Mouse (Mus musculus): ENCODE results near the gene Slfn9. TPM values are rescaled to one million over a fixed set of nuclear protein-coding genes. Genes with fewer than 3 reads are reported as not detected.
"Not testable (repeated sequence)": the region's sequence is repeated elsewhere in the genome, so short reads cannot be mapped to it uniquely, and the experiment has no call there.

The Slfn9 gene
- polyA plus RNA-seq, 1 experiment from 2014 or later, result 5.7 TPM

DNA sequence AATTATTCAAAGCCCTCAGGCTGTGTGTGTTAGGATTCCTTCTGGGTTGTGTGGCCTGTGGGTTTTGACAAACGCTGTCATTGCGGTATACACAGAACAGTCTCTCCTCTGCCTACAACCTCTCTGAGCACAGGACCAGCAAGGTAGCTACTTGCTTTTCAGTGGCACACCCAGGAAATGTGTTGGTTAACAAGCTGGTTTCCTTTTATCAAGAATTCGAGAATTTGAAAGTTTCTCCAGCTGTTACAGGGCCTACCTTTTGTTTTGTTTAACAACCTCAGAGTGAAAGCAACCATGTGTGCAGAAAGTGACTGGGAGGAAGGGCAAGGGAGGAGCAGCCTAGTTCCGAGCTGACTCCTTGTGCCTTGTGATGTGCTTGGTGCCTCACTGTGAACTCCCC is 44.2 kb downstream of the Slfn9 start:
- Histone ChIP-seq H3K4me1 (replicated peaks; ENCODE audit: control insufficient read depth, insufficient read depth, low read length) (no peaks in the 10 kb centered on the region), H3K4me2 (ENCODE audit: low read length) (no peak overlapping the region), H3K36me3 (ENCODE audit: control insufficient read depth, insufficient read depth) (no peaks in the 10 kb centered on the region), H3K27me3 (replicated peaks; ENCODE audit: control insufficient read depth, insufficient read depth, low read length) (peaks cover 23% of the 10 kb centered on the region), H3K27ac (ENCODE audit: low read length) (no peak overlapping the region), H3K4me3 (replicated peaks; ENCODE audit: low read length) (no peak overlapping the region), H3K9me3 (ENCODE audit: control insufficient read depth, low read length) (no peaks in the 10 kb centered on the region), H3K9ac (replicated peaks; ENCODE audit: low read depth, low read length) (no peak overlapping the region)
- no peak for ATAC-seq
- WGBS, result 40% methylated on average over 4 of the region's 4 CpGs

- 67% methylated on average over 2 of the region's 2 CpGs for WGBS
- Histone ChIP-seq H3K9ac (replicated peaks; ENCODE audit: low read depth, low read length) (no peak overlapping the region), H3K4me2 (ENCODE audit: low read length) (no peak overlapping the region), H3K36me3 (ENCODE audit: control insufficient read depth, insufficient read depth) (no peaks in the 10 kb centered on the region), H3K4me1 (replicated peaks; ENCODE audit: control insufficient read depth, insufficient read depth, low read length) (no peaks in the 10 kb centered on the region), H3K27ac (ENCODE audit: low read length) (no peak overlapping the region), H3K4me3 (replicated peaks; ENCODE audit: low read length) (no peak overlapping the region), H3K27me3 (replicated peaks; ENCODE audit: control insufficient read depth, insufficient read depth, low read length) (peaks cover 7% of the 10 kb centered on the region), H3K9me3 (ENCODE audit: control insufficient read depth, low read length) (no peaks in the 10 kb centered on the region)
- no peak for ATAC-seq
Observed at GRCm38 (mm10) chr11:82945636-82946035, 46.0 kb downstream of the Slfn9 start.

- H3K4me3 ChIP-seq (replicated peaks; ENCODE audit: low read length), result no peak overlapping the region
- no peaks in the 10 kb centered on the region for H3K9me3 ChIP-seq (ENCODE audit: control insufficient read depth, low read length)
- H3K27ac ChIP-seq (ENCODE audit: low read length), result no peak overlapping the region
- no peak for ATAC-seq
- H3K4me1 ChIP-seq (replicated peaks; ENCODE audit: control insufficient read depth, insufficient read depth, low read length), result no peaks in the 10 kb centered on the region
- H3K27me3 ChIP-seq (replicated peaks; ENCODE audit: control insufficient read depth, insufficient read depth, low read length), result no peaks in the 10 kb centered on the region; the same call in 1 of the 2 replicates
- H3K36me3 ChIP-seq (ENCODE audit: control insufficient read depth, insufficient read depth), result no peaks in the 10 kb centered on the region
- WGBS, result 85% methylated on average over 6 of the region's 6 CpGs
- H3K4me2 ChIP-seq (ENCODE audit: low read length), result no peak overlapping the region
- H3K9ac ChIP-seq (replicated peaks; ENCODE audit: low read depth, low read length), result no peak overlapping the region
Observed at GRCm38 (mm10) chr11:82943336-82943735, 48.3 kb downstream of the Slfn9 start.

GRCm38 (mm10) chr11:82933186-82933585 is 58.4 kb downstream of the Slfn9 start:
- H3K9me3 ChIP-seq (ENCODE audit: control insufficient read depth, low read length), result no peaks in the 10 kb centered on the region
- peaks cover 17% of the 10 kb centered on the region for H3K4me1 ChIP-seq (replicated peaks; ENCODE audit: control insufficient read depth, insufficient read depth, low read length)
- peak overlapping the region; percentile 47 for H3K4me3 ChIP-seq (replicated peaks; ENCODE audit: low read length)
- H3K36me3 ChIP-seq (ENCODE audit: control insufficient read depth, insufficient read depth), result no peaks in the 10 kb centered on the region
- WGBS, result under 1% methylated on average over 29 of the region's 29 CpGs
- no peak overlapping the region for H3K27ac ChIP-seq (ENCODE audit: low read length)
- peak overlapping the region; percentile 92 for H3K4me2 ChIP-seq (ENCODE audit: low read length)
- no peak for ATAC-seq
- H3K9ac ChIP-seq (replicated peaks; ENCODE audit: low read depth, low read length), result no peak overlapping the region; the same call in 1 of the 2 replicates
- peaks cover 40% of the 10 kb centered on the region for H3K27me3 ChIP-seq (replicated peaks; ENCODE audit: control insufficient read depth, insufficient read depth, low read length)

DNA sequence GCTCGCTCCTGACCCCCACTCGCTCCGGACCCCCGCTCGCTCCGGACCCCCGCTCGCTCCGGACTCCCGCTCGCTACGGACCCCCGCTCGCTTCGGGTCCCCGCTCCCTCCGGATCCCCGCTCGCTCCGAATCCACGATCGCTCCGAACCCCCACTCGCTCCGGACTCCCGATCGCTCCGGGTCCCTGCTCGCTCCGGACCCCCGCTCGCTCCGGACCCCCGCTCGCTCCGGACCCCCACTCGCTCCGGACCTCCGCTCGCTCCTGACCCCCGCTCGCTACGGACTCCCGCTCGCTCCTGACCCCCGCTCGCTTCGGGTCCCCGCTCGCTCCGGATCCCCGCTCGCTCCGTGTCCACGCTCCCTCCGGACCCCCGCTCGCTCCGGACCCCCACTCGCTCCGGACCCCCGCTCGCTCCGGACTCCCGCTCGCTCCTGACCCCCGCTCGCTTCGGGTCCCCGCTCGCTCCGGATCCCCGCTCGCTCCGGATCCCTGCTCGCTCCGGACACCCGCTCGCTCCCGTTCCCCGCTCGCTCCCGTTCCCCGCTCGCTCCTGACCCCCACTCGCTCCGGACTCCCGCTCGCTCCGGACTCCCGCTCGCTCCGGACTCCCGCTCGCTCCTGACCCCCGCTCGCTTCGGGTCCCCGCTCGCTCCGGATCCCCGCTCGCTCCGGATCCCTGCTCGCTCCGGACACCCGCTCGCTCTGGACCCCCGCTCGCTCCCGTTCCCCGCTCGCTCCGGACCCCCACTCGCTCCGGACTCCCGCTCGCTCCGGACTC is 59.8 kb downstream of the Slfn9 start:
- H3K4me3 ChIP-seq (replicated peaks; ENCODE audit: low read length), result peak overlapping the region; percentile 47
- not testable (repeated sequence) for H3K36me3 ChIP-seq (ENCODE audit: control insufficient read depth, insufficient read depth); H3K27ac ChIP-seq (ENCODE audit: low read length); ATAC-seq; H3K9me3 ChIP-seq (ENCODE audit: control insufficient read depth, low read length)
- H3K4me2 ChIP-seq (ENCODE audit: low read length), result peak overlapping the region; percentile 92
- peak overlapping the region; percentile 39 for H3K9ac ChIP-seq (replicated peaks; ENCODE audit: low read depth, low read length)
- peaks cover 17% of the 10 kb centered on the region for H3K4me1 ChIP-seq (replicated peaks; ENCODE audit: control insufficient read depth, insufficient read depth, low read length)
- whole genome bisulfite sequencing, result 1% methylated on average over 101 of the region's 119 CpGs
- peaks cover 40% of the 10 kb centered on the region for H3K27me3 ChIP-seq (replicated peaks; ENCODE audit: control insufficient read depth, insufficient read depth, low read length)

- H3K36me3 ChIP-seq (ENCODE audit: control insufficient read depth, insufficient read depth); H3K27ac ChIP-seq (ENCODE audit: low read length); H3K9me3 ChIP-seq (ENCODE audit: control insufficient read depth, low read length); ATAC-seq: not testable (repeated sequence)
- WGBS, result under 1% methylated on average over 28 of the region's 63 CpGs
- peak overlapping the region; percentile 39 for H3K9ac ChIP-seq (replicated peaks; ENCODE audit: low read depth, low read length)
- peaks cover 17% of the 10 kb centered on the region for H3K4me1 ChIP-seq (replicated peaks; ENCODE audit: control insufficient read depth, insufficient read depth, low read length)
- peak overlapping the region; percentile 92 for H3K4me2 ChIP-seq (ENCODE audit: low read length)
- H3K4me3 ChIP-seq (replicated peaks; ENCODE audit: low read length), result peak overlapping the region; percentile 47
- peaks cover 38% of the 10 kb centered on the region for H3K27me3 ChIP-seq (replicated peaks; ENCODE audit: control insufficient read depth, insufficient read depth, low read length)
Observed at GRCm38 (mm10) chr11:82931161-82931560, 60.5 kb downstream of the Slfn9 start.

DNA sequence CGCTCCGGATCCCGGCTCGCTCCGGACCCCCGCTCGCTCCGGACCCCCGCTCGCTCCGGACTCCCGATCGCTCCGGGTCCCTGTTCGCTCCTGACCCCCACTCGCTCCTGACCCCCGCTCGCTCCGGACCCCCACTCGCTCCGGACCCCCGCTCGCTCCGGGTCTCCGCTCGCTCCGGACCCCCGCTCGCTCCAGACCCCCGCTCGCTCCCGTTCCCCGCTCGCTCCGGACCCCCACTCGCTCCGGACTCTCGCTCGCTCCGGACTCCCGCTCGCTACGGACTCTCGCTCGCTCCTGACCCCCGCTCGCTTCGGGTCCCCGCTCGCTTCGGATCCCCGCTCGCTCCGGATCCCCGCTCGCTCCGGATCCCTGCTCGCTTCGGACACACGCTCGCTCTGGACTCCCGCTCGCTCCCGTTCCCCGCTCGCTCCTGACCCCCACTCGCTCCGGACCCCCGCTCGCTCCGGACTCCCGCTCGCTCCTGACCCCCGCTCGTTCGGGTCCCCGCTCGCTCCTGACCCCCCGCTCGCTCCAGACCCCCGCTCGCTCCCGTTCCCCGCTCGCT is 61.2 kb downstream of the Slfn9 start:
- H3K27ac ChIP-seq (ENCODE audit: low read length); H3K36me3 ChIP-seq (ENCODE audit: control insufficient read depth, insufficient read depth); ATAC-seq; H3K9ac ChIP-seq (replicated peaks; ENCODE audit: low read depth, low read length); H3K9me3 ChIP-seq (ENCODE audit: control insufficient read depth, low read length): not testable (repeated sequence)
- H3K4me3 ChIP-seq (replicated peaks; ENCODE audit: low read length), result peak overlapping the region; percentile 47
- peaks cover 35% of the 10 kb centered on the region for H3K27me3 ChIP-seq (replicated peaks; ENCODE audit: control insufficient read depth, insufficient read depth, low read length)
- H3K4me2 ChIP-seq (ENCODE audit: low read length), result peak overlapping the region; percentile 92
- H3K4me1 ChIP-seq (replicated peaks; ENCODE audit: control insufficient read depth, insufficient read depth, low read length), result peaks cover 17% of the 10 kb centered on the region
- WGBS, result 1% methylated on average over 80 of the region's 85 CpGs

DNA sequence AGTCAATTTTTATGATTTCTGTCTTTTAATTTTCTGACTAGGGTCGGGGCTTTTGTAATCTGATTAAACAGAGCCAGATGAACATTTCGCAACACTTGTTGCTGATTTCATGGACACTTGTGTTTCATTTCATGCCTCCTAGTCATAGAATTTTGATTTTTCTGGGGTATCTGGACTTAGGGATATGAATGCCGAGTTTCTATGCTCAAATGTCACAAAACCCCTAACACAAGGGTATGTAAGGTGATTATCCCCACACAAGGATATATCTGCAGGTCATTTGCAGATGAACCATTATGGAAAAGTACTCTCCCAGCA is 62.0 kb downstream of the Slfn9 start:
- no peak overlapping the region for H3K4me2 ChIP-seq (ENCODE audit: low read length)
- 48% methylated on average over 3 of the region's 3 CpGs for WGBS
- no peak overlapping the region for H3K4me3 ChIP-seq (replicated peaks; ENCODE audit: low read length)
- no peaks in the 10 kb centered on the region for H3K9me3 ChIP-seq (ENCODE audit: control insufficient read depth, low read length)
- no peak for ATAC-seq
- H3K36me3 ChIP-seq (ENCODE audit: control insufficient read depth, insufficient read depth), result no peaks in the 10 kb centered on the region
- no peak overlapping the region for H3K9ac ChIP-seq (replicated peaks; ENCODE audit: low read depth, low read length)
- no peak overlapping the region for H3K27ac ChIP-seq (ENCODE audit: low read length)
- peaks cover 30% of the 10 kb centered on the region for H3K27me3 ChIP-seq (replicated peaks; ENCODE audit: control insufficient read depth, insufficient read depth, low read length)
- H3K4me1 ChIP-seq (replicated peaks; ENCODE audit: control insufficient read depth, insufficient read depth, low read length), result peaks cover 17% of the 10 kb centered on the region

DNA sequence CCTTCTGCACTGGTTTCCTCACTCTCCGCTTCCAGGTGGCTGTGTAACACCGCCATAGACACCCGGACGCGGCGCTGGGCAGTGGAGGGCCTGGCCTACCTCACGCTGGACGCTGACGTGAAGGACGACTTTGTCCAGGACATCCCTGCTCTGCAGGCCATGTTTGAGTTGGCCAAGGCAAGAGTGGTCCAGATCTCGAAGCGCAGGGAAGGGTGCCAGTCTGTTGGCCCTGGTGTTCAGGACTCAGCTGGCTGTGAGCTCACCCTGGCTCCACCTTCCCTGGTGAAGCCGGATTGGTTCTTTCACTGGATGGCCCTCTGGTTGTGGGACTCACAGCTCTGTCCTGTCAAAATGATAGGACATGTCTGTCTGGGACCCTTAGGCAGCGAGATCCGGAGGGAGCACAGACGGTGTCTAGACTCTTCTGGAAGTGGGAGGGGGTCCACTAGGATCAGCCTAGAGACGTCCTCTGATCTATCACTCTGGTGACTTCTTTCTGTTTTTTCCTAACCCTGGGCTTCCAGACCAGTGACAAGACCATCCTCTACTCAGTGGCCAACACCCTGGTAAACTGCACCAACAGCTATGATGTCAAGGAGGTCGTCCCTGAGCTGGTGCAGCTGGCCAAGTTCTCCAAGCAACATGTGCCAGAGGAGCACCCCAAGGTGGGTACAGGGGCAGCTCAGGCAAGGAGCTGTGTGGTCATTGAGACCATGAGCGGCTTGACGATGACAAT is 62.6 kb downstream of the Slfn9 start:
- H3K4me1 ChIP-seq (replicated peaks; ENCODE audit: control insufficient read depth, insufficient read depth, low read length), result peaks cover 17% of the 10 kb centered on the region
- H3K4me3 ChIP-seq (replicated peaks; ENCODE audit: low read length), result no peak overlapping the region
- no peak overlapping the region for H3K4me2 ChIP-seq (ENCODE audit: low read length)
- H3K27ac ChIP-seq (ENCODE audit: low read length), result no peak overlapping the region
- 25% methylated on average over 20 of the region's 20 CpGs for WGBS
- H3K36me3 ChIP-seq (ENCODE audit: control insufficient read depth, insufficient read depth), result no peaks in the 10 kb centered on the region
- no peaks in the 10 kb centered on the region for H3K9me3 ChIP-seq (ENCODE audit: control insufficient read depth, low read length)
- peaks cover 25% of the 10 kb centered on the region for H3K27me3 ChIP-seq (replicated peaks; ENCODE audit: control insufficient read depth, insufficient read depth, low read length)
- ATAC-seq, result no peak
- H3K9ac ChIP-seq (replicated peaks; ENCODE audit: low read depth, low read length), result no peak overlapping the region

Data from forebrain, embryonic 16.5 days (tissue).